Comparison of ENCODE assay signal across 8 mouse cellular contexts in the genomic region with DNA sequence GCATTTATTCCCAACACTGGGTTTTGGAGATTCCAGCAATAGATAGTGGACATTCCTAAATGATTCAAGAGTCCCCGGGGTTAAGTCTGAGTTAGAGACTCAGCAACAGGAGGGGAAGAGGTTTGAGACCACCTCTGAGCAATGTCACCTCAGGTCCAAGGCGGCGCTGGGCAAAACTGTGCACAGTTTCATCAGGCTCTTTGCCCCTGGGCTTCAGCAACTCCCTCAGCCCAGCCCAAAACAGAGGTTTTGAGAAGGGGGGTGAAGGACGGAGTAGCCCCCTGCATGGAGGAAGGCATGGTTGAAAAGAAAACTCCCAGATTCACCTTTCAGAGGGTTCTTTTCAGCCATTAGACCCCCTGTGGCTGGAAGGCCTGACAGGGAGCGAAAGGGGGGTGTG. TPM values are rescaled to one million over a fixed set of nuclear protein-coding genes. Genes with fewer than 3 reads are reported as not detected.
DNase-seq lines count a peak whose midpoint lies in the region; ATAC-seq and TF ChIP-seq lines count a peak whose summit lies in the region.

No protein-coding gene starts in this region.

- H3K27me3 ChIP-seq in heart, embryonic 15.5 days = no peaks in the 10 kb centered on the region
- H3K27me3 ChIP-seq in hindbrain, embryonic 13.5 days = no peaks in the 10 kb centered on the region
- H3K27me3 ChIP-seq in midbrain, embryonic 12.5 days = no peaks in the 10 kb centered on the region

- H3K4me2 ChIP-seq in heart, embryonic 15.5 days = peak overlapping the region; percentile 86
- peak overlapping the region; percentile 77 for H3K4me2 ChIP-seq in hindbrain, embryonic 13.5 days
- peak overlapping the region; percentile 85 for H3K4me2 ChIP-seq in midbrain, embryonic 12.5 days (replicated peaks)

- peak overlapping the region; percentile 78 for H3K4me3 ChIP-seq in heart, embryonic 15.5 days
- H3K4me3 ChIP-seq in bone marrow macrophage, adult 2 months (ENCODE audit: insufficient read depth, low read length) = peak overlapping the region; percentile 74; the same call in 1 of the 2 replicates
- H3K4me3 ChIP-seq in hindbrain, embryonic 13.5 days = peak overlapping the region; percentile 63
- H3K4me3 ChIP-seq in midbrain, embryonic 12.5 days = peak overlapping the region; percentile 68

- 64% methylated on average over 5 of the region's 5 CpGs for WGBS in heart, embryonic 15.5 days
- 55% methylated on average over 5 of the region's 5 CpGs for WGBS in hindbrain, embryonic 13.5 days
- 57% methylated on average over 5 of the region's 5 CpGs for WGBS in midbrain, embryonic 12.5 days

- H3K4me1 ChIP-seq in heart, embryonic 15.5 days (replicated peaks) = peaks cover 19% of the 10 kb centered on the region
- H3K4me1 ChIP-seq in bone marrow macrophage, adult 2 months (ENCODE audit: control insufficient read depth, insufficient read depth, low read length) = peaks cover 24% of the 10 kb centered on the region
- peaks cover 31% of the 10 kb centered on the region for H3K4me1 ChIP-seq in hindbrain, embryonic 13.5 days (replicated peaks)
- peaks cover 21% of the 10 kb centered on the region for H3K4me1 ChIP-seq in midbrain, embryonic 12.5 days

- no peak overlapping the region for H3K27ac ChIP-seq in heart, embryonic 15.5 days
- H3K27ac ChIP-seq in bone marrow macrophage, adult 2 months (ENCODE audit: insufficient read depth, low read depth, low read length) = no peak overlapping the region
- H3K27ac ChIP-seq in hindbrain, embryonic 13.5 days = no peak overlapping the region
- no peak overlapping the region; the same call in 1 of the 2 replicates for H3K27ac ChIP-seq in midbrain, embryonic 12.5 days (replicated peaks)

- no peaks in the 10 kb centered on the region for H3K9me3 ChIP-seq in heart, embryonic 15.5 days (replicated peaks)
- no peaks in the 10 kb centered on the region for H3K9me3 ChIP-seq in hindbrain, embryonic 13.5 days
- H3K9me3 ChIP-seq in midbrain, embryonic 12.5 days = no peaks in the 10 kb centered on the region

- no peak for ATAC-seq in heart, embryonic 15.5 days (replicated peaks; ENCODE audit: insufficient number of reproducible peaks, insufficient read depth, low FRiP score, low read depth)
- no peak for ATAC-seq in hindbrain, embryonic 13.5 days (ENCODE audit: low FRiP score)
- ATAC-seq in midbrain, embryonic 12.5 days (ENCODE audit: low FRiP score, low read depth) = no peak

- no peak for TF ChIP-seq POLR2A in bone marrow macrophage, adult 2 months (IDR thresholded peaks at IDR 0.05; ENCODE audit: borderline replicate concordance, low read depth, low read length)

- no peak for TF ChIP-seq CTCF in bone marrow macrophage, adult 2 months (IDR thresholded peaks at IDR 0.05; ENCODE audit: low read depth, low read length)

- no peak for DNase-seq in heart, adult 18-20 months
- DNase-seq in urinary bladder, postnatal 4 days (ENCODE audit: low spot score in 2 of 2) = no peak
- no peak for DNase-seq in right cerebral cortex, adult 2 months (ENCODE audit: low spot score in 2 of 2)
- no peak for DNase-seq in layer of hippocampus, postnatal 14 days (ENCODE audit: low spot score in 2 of 2)

- peaks cover 39% of the 10 kb centered on the region for H3K36me3 ChIP-seq in heart, embryonic 15.5 days
- peaks cover 63% of the 10 kb centered on the region for H3K36me3 ChIP-seq in hindbrain, embryonic 13.5 days
- peaks cover 64% of the 10 kb centered on the region for H3K36me3 ChIP-seq in midbrain, embryonic 12.5 days

- peak overlapping the region; percentile 79 for H3K9ac ChIP-seq in heart, embryonic 15.5 days
- peak overlapping the region; percentile 85 for H3K9ac ChIP-seq in hindbrain, embryonic 13.5 days
- peak overlapping the region; percentile 77 for H3K9ac ChIP-seq in midbrain, embryonic 12.5 days (replicated peaks)

RNA-seq across cellular contexts. Expression of a gene that starts 1.3 kb away (rescaled TPM):
- 32.7 and 47.2 TPM in 2 replicates for polyA plus RNA-seq in heart, embryonic 15.5 days (2015; fragmentation: Nextera tagmentation; extraction: Ambion mirVana)
- 10 to 100 TPM; 13.1 to 13.6 TPM for total RNA-seq in heart, adult 18-20 months (2021)
- 28.1 and 38.1 TPM in 2 replicates for polyA plus RNA-seq in bone marrow macrophage, adult 2 months (2012; ENCODE audit: insufficient read depth, insufficient read length, missing spikeins)
- 45.0 and 51.1 TPM in 2 replicates for polyA plus RNA-seq in hindbrain, embryonic 13.5 days (2015; fragmentation: Nextera tagmentation; extraction: Ambion mirVana)
- polyA plus RNA-seq in midbrain, embryonic 12.5 days (2016; fragmentation: Nextera tagmentation; extraction: Ambion mirVana) = 61.4 and 61.5 TPM in 2 replicates
- 10 to 100 TPM; 24.2 to 25.2 TPM for total RNA-seq in layer of hippocampus, postnatal 14 days (2021)

RNA-seq across cellular contexts. Expression of a gene that starts 8.1 kb away (rescaled TPM):
- 44.9 and 55.6 TPM in 2 replicates for polyA plus RNA-seq in heart, embryonic 15.5 days (2015; fragmentation: Nextera tagmentation; extraction: Ambion mirVana)
- 10 to 100 TPM; 17.7 to 20.9 TPM for total RNA-seq in heart, adult 18-20 months (2021)
- polyA plus RNA-seq in bone marrow macrophage, adult 2 months (2012; ENCODE audit: insufficient read depth, insufficient read length, missing spikeins) = 45.1 and 53.8 TPM in 2 replicates
- polyA plus RNA-seq in hindbrain, embryonic 13.5 days (2015; fragmentation: Nextera tagmentation; extraction: Ambion mirVana) = 106 and 107 TPM in 2 replicates
- polyA plus RNA-seq in midbrain, embryonic 12.5 days (2016; fragmentation: Nextera tagmentation; extraction: Ambion mirVana) = 113 and 119 TPM in 2 replicates
- 10 to 100 TPM; 49.2 to 53.6 TPM for total RNA-seq in layer of hippocampus, postnatal 14 days (2021)

RNA-seq across cellular contexts. Expression of a gene that starts 9.6 kb away (rescaled TPM):
- polyA plus RNA-seq in heart, embryonic 15.5 days (2015; fragmentation: Nextera tagmentation; extraction: Ambion mirVana) = 44.4 and 56.4 TPM in 2 replicates
- total RNA-seq in heart, adult 18-20 months (2021) = 10 to 100 TPM; 18.7 to 19.6 TPM
- 40.4 and 46.1 TPM in 2 replicates for polyA plus RNA-seq in bone marrow macrophage, adult 2 months (2012; ENCODE audit: insufficient read depth, insufficient read length, missing spikeins)
- 105 and 110 TPM in 2 replicates for polyA plus RNA-seq in hindbrain, embryonic 13.5 days (2015; fragmentation: Nextera tagmentation; extraction: Ambion mirVana)
- 72.1 and 80.6 TPM in 2 replicates for polyA plus RNA-seq in midbrain, embryonic 12.5 days (2016; fragmentation: Nextera tagmentation; extraction: Ambion mirVana)
- total RNA-seq in layer of hippocampus, postnatal 14 days (2021) = 10 to 100 TPM; 54.8 to 62.8 TPM

RNA-seq across cellular contexts. Expression of a gene that starts 15.1 kb away (rescaled TPM):
- 83.6 and 85.0 TPM in 2 replicates for polyA plus RNA-seq in heart, embryonic 15.5 days (2015; fragmentation: Nextera tagmentation; extraction: Ambion mirVana)
- total RNA-seq in heart, adult 18-20 months (2021) = 10 to 100 TPM; 90.4 to 91.6 TPM
- 97.2 and 100 TPM in 2 replicates for polyA plus RNA-seq in bone marrow macrophage, adult 2 months (2012; ENCODE audit: insufficient read depth, insufficient read length, missing spikeins)
- 125 and 128 TPM in 2 replicates for polyA plus RNA-seq in hindbrain, embryonic 13.5 days (2015; fragmentation: Nextera tagmentation; extraction: Ambion mirVana)
- 106 TPM in 2 replicates for polyA plus RNA-seq in midbrain, embryonic 12.5 days (2016; fragmentation: Nextera tagmentation; extraction: Ambion mirVana)
- 100 to 1,000 TPM; 112 TPM for total RNA-seq in layer of hippocampus, postnatal 14 days (2021)

RNA-seq across cellular contexts. Expression of a gene that starts 28.5 kb away (rescaled TPM):
- 514 and 535 TPM in 2 replicates for polyA plus RNA-seq in heart, embryonic 15.5 days (2015; fragmentation: Nextera tagmentation; extraction: Ambion mirVana)
- total RNA-seq in heart, adult 18-20 months (2021) = 1,000 to 10,000 TPM; 1,592 to 1,593 TPM
- polyA plus RNA-seq in bone marrow macrophage, adult 2 months (2012; ENCODE audit: insufficient read depth, insufficient read length, missing spikeins) = 122 and 131 TPM in 2 replicates
- polyA plus RNA-seq in hindbrain, embryonic 13.5 days (2015; fragmentation: Nextera tagmentation; extraction: Ambion mirVana) = 222 and 228 TPM in 2 replicates
- polyA plus RNA-seq in midbrain, embryonic 12.5 days (2016; fragmentation: Nextera tagmentation; extraction: Ambion mirVana) = 224 and 226 TPM in 2 replicates
- 100 to 1,000 TPM; 274 to 282 TPM for total RNA-seq in layer of hippocampus, postnatal 14 days (2021)
